Mouse (Mus musculus) kidney, adult 9 months (tissue): ENCODE measurements around the gene Ppil1.

Source experiments
- DNase-seq: peaks from one replicate; pipeline ENCODE4 v3.0.0; 2022

The Ppil1 gene

GRCm38 (mm10) chr17:29249512-29249911 lies 14.5 kb downstream of the Ppil1 start:
- peak; percentile 75 for DNase-seq

- no peak for DNase-seq
These were observed 16.1 kb downstream of the Ppil1 start for GRCm38 (mm10) chr17:29247881-29248280.

- peak; percentile 71 for DNase-seq
These were observed 17.4 kb downstream of the Ppil1 start for GRCm38 (mm10) chr17:29246602-29247001.

DNA sequence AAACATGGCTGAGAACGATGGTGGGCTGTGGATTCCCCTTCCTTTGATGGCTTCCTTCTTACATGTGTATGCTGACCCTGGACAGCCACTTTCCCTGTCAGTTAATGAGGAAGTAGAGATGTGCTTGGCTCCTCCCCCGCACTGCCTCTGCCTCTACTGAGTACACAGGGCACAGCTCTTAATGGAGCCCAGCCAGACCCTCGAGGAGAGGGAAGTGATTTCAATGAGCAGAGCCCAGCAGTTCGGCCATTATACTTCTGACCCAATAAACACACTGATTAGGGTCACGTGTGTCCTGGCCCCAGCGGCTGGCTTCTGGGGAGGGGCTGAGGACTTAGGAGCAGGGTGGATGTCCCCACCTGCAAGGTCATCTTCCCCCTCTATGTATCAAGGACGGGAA lies 18.3 kb downstream of the Ppil1 start:
- DNase-seq = no peak

GRCm38 (mm10) chr17:29244912-29245311 lies 19.1 kb downstream of the Ppil1 start:
- DNase-seq = no peak

GRCm38 (mm10) chr17:29238421-29238945 lies 25.5 kb downstream of the Ppil1 start:
- DNase-seq = no peak

GRCm38 (mm10) chr17:29237772-29238420 lies 26.1 kb downstream of the Ppil1 start, which contains the start of gene Cpne5:
TSS of gene Cpne5 (minus strand) at chr17:29238167.
- no peak for DNase-seq

DNA sequence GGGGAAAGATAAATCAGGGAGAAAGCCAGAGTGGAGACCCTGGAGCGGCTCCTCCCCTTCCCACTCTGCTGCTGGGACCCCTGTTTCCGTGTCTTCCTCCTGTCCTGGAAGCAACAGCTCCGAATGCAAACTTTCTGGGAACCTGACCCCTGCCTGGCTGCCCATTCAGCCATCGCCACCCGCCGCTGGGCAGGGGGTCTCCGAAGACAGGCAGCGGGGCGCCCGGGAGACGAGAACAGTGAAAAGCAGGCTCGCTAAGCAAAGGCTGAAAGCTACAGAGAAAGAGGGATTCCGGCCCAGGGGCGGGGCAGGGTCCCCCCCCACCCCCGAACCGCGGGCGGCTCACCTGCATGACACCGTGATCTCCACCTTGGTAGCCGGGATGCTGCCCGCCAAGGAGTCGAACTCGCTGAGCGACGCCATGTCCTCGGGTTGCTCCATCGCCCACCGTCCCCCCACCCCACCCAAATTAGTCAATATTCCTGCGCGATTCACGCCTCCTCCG lies 26.7 kb downstream of the Ppil1 start:
- no peak for DNase-seq

DNA sequence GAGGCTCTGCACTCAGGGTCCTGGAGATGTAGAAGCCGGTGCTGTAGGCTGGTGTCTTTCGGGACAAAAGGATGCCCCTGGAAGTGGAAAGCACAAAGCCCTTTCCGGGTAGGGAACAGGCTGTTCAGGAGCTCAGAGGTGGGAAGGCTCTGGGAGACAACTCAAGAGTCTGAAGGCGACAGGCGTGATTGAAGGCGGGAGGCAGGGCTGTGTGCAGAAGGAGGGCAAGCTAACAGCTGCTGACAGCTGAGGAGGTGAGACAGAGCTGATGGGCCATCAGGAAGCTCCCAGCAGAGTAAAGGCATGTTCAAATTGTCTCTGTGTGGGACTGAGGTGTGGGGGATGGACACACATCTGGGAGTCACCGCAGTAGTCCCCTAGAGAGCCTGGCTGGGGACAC lies 27.9 kb downstream of the Ppil1 start:
- no peak for DNase-seq

GRCm38 (mm10) chr17:29231109-29231508 lies 32.9 kb downstream of the Ppil1 start:
- no peak for DNase-seq

- DNase-seq = no peak
These were observed 43.4 kb downstream of the Ppil1 start for GRCm38 (mm10) chr17:29220631-29221030.

GRCm38 (mm10) chr17:29218017-29218416 lies 46.0 kb downstream of the Ppil1 start:
- DNase-seq = no peak

DNA sequence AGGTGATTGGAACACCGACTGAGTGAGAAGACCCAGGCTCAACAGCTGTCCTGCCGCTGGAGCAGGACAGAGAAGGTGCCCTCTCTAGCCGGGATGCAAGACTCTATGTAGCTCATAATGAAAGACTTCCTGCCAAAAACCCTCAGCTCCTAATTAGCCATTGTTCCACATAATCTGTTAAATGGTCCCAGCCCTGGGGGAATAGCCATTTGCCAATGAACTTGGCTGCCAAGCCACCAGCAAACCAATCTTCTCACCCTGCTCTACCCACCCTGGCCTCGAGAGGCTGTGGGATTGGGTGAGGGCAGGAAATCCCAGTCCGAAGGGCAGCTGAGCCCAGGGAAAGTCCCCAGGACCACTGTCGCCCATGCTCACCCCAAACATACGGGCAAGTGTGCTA lies 47.9 kb downstream of the Ppil1 start:
- no peak for DNase-seq

DNA sequence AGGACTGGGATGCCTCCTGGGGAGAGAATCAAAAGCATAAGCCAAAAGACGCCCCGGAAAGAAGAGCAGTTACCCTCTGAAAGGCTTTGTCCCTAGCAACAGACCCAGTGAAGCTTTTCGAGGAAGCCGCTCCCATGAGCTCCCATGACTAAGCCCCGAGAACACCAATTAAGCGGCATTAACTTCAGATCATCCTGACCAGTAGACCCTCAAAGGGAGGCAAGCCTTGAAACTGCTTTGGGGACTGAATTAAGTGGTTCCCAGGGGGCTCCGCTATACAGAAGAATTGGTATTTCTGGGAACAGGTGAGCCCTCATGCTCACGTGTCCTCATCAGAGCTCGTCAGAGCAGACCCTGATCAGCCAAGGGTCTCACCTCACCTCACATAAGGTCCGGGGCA lies 49.3 kb downstream of the Ppil1 start:
- DNase-seq = no peak

DNA sequence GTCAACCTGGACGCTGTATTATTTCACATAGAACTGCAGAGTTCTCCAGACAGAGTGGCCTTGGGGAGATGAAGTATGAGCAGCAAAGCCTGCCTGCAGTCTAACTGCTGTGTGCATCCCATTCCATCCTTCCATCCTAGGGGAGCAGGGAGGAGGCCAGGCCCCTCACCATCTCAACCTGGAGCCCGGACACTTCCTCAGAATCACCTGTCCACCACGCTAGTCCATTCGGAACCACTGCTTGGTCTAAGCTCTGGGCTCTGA lies 49.9 kb downstream of the Ppil1 start:
- no peak for DNase-seq

GRCm38 (mm10) chr17:29213381-29214192 lies 50.4 kb downstream of the Ppil1 start:
- DNase-seq = no peak

- DNase-seq = no peak
These were observed 52.1 kb downstream of the Ppil1 start for GRCm38 (mm10) chr17:29211836-29212235.

DNA sequence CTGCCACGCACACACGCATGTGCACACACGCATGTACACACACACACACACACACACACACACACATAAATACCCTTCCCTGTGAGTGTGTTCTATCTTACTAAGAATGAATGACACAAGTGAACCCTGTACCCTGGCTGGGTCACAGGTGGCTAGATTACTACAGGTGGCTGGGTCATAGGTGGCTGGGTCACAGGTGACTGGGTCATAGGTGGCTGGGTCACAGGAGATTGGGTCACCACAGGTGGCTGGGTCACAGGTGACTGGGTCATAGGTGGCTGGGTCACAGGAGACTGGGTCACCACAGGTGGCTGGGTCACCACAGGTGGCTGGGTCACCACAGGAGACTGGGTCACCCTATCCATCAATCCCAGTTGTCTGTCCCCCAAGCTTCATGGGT lies 53.9 kb downstream of the Ppil1 start:
- DNase-seq = no peak

- DNase-seq = no peak
These were observed 57.9 kb downstream of the Ppil1 start for GRCm38 (mm10) chr17:29206052-29206451.

- no peak for DNase-seq
These were observed 61.4 kb downstream of the Ppil1 start for GRCm38 (mm10) chr17:29202604-29203003.
